Mouse (Mus musculus): Measurements from ENCODE around the gene Pi4ka. TPM values are rescaled to one million over a fixed set of nuclear protein-coding genes. Genes with fewer than 3 reads are reported as not detected.
"Not testable (repeated sequence)": the region's sequence is repeated elsewhere in the genome, so short reads cannot be mapped to it uniquely, and the experiment has no call there.

Pi4ka gene
- total and polyA plus RNA-seq, 2 experiments from 2014 or later, result 46.5 to 135 TPM

DNA sequence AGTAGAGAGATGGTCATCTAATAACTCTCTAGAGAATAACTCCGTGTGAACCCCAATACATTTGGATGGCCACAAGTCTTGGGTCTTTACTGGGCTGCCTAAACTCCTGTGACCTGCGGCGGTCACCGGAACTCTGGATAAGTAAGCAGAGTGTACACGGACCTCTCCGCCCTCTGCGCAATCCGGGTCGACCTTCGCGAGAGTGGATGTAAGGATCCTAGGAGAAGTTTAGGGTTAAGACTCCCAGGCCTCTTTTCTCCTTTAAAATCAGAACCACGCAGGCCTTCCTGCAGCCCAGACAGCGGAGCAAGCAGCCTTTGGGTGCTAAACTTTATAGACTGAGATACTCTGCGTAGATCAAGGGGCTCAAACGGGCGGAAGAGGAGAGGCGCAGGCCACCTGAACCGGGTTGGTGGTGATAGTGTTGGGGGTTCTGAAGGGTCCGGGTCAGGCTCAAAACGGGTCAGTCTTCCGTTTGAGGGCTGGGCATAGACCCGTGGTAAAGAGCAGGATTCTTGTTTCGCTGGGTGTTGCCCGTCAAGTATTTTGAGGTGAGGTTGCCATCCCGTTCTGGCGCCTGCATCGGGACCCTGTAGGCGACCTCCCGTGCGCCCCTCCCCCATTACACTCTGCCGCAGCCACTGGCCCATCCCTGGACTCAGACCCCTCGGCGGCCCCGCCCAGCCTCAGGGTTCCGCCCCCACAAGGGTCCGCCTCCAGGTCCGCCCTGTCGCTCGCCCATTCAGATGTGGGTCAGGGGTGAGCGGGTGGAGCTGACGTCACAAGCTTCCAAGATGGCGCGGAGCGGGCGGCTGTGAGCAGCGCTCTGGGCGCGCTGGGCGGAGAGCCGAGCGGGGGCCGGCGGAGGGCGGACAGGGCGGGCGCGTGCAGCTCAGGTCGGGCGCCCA, 173.1 kb downstream of the Pi4ka start, which contains the start of gene Hic2:
TSS of gene Hic2 (plus strand) at position 779 of the 908 bp plus-strand sequence.
- peak within 1 kb of the TSS; percentile 85 for H3K27ac ChIP-seq (ENCODE audit: low read depth, low read length)
- no peak for TF ChIP-seq CTCF (IDR thresholded peaks at IDR 0.05)
- peak; percentile 96 for ATAC-seq (ENCODE audit: low FRiP score)
- peak within 1 kb of the TSS; percentile 95 for H3K9ac ChIP-seq (replicated peaks; ENCODE audit: low read length, poor library complexity, severe bottlenecking)
- no peaks in the 10 kb centered on the region for H3K9me3 ChIP-seq (ENCODE audit: low read length)
- no peaks in the 10 kb centered on the region for H3K27me3 ChIP-seq (ENCODE audit: insufficient read depth, low read length)
- H3K4me2 ChIP-seq (ENCODE audit: low read depth, low read length, poor library complexity, severe bottlenecking), result peak within 1 kb of the TSS; percentile 83
- under 1% methylated on average over 58 of the region's 59 CpGs for WGBS
- DNase-seq (ENCODE audit: low spot score), result peak; percentile 96
- no peaks in the 10 kb centered on the region for H3K36me3 ChIP-seq (ENCODE audit: insufficient read depth, low read length)
- H3K4me3 ChIP-seq (ENCODE audit: low read depth, low read length), result peak within 1 kb of the TSS; percentile 89
- H3K4me1 ChIP-seq (ENCODE audit: insufficient read depth, low read length), result peaks cover 11% of the 10 kb centered on the region; the same call in 1 of the 2 replicates

DNA sequence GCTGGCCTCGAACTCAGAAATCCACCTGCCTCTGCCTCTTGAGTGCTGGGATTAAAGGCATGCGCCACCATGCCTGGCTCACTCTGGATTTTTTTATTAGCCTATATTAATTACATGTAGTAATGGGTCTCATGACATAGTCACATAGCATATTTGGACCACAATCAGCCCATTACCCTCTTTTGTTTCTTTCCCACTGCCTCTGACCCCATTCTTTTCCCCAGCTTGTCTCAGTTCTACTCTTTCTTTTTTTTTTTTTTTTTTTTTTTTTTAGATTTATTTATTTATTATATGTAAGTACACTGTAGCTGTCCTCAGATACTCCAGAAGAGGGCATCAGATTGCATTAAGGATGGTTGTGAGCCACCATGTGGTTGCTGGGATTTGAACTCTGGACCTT, 174.6 kb downstream of the Pi4ka start:
- H3K4me3 ChIP-seq (ENCODE audit: low read depth, low read length); H3K9me3 ChIP-seq (ENCODE audit: low read length); ATAC-seq (ENCODE audit: low FRiP score); H3K27me3 ChIP-seq (ENCODE audit: insufficient read depth, low read length); H3K27ac ChIP-seq (ENCODE audit: low read depth, low read length); DNase-seq (ENCODE audit: low spot score); H3K9ac ChIP-seq (replicated peaks; ENCODE audit: low read length, poor library complexity, severe bottlenecking); H3K4me2 ChIP-seq (ENCODE audit: low read depth, low read length, poor library complexity, severe bottlenecking); H3K36me3 ChIP-seq (ENCODE audit: insufficient read depth, low read length): not testable (repeated sequence)
- H3K4me1 ChIP-seq (ENCODE audit: insufficient read depth, low read length), result peaks cover 11% of the 10 kb centered on the region; the same call in 1 of the 2 replicates
- 91% methylated on average over 2 of the region's 2 CpGs for WGBS

Other genes with a start within 250 kb of the Pi4ka start
- gene Ube2l3, start 203.7 kb downstream of the Pi4ka start, total RNA-seq (2014; rRNA removed), result 108 and 111 TPM in 2 replicates
- 300 and 310 TPM in 2 replicates for gene Ube2l3, start 203.7 kb downstream of the Pi4ka start, polyA plus RNA-seq (2015; fragmentation: Nextera tagmentation; extraction: Ambion mirVana)
- gene Rimbp3, start 197.7 kb downstream of the Pi4ka start, total RNA-seq (2014; rRNA removed), result 4.9 and 6.0 TPM in 2 replicates
- 1.4 and 1.7 TPM in 2 replicates for gene Rimbp3, start 197.7 kb downstream of the Pi4ka start, polyA plus RNA-seq (2015; fragmentation: Nextera tagmentation; extraction: Ambion mirVana)
- 13.8 and 14.6 TPM in 2 replicates for gene Hic2, start 172.7 kb downstream of the Pi4ka start, total RNA-seq (2014; rRNA removed)
- 4.0 and 5.4 TPM in 2 replicates for gene Hic2, start 172.7 kb downstream of the Pi4ka start, polyA plus RNA-seq (2015; fragmentation: Nextera tagmentation; extraction: Ambion mirVana)
- 79.4 and 80.4 TPM in 2 replicates for gene Tmem191c, start 130.2 kb downstream of the Pi4ka start, total RNA-seq (2014; rRNA removed)
- gene Tmem191c, start 130.2 kb downstream of the Pi4ka start, polyA plus RNA-seq (2015; fragmentation: Nextera tagmentation; extraction: Ambion mirVana), result 126 and 133 TPM in 2 replicates
- 7.3 and 9.4 TPM in 2 replicates for gene Serpind1, start 74.9 kb downstream of the Pi4ka start, total RNA-seq (2014; rRNA removed)
- 9.4 and 10.0 TPM in 2 replicates for gene Serpind1, start 74.9 kb downstream of the Pi4ka start, polyA plus RNA-seq (2015; fragmentation: Nextera tagmentation; extraction: Ambion mirVana)
- gene Snap29, start 328 bp downstream of the Pi4ka start, total RNA-seq (2014; rRNA removed), result 40.5 and 42.5 TPM in 2 replicates
- gene Snap29, start 328 bp downstream of the Pi4ka start, polyA plus RNA-seq (2015; fragmentation: Nextera tagmentation; extraction: Ambion mirVana), result 14.5 and 16.2 TPM in 2 replicates
- 47.8 and 54.4 TPM in 2 replicates for gene Crkl, start 45.7 kb upstream of the Pi4ka start, total RNA-seq (2014; rRNA removed)
- 58.2 and 61.1 TPM in 2 replicates for gene Crkl, start 45.7 kb upstream of the Pi4ka start, polyA plus RNA-seq (2015; fragmentation: Nextera tagmentation; extraction: Ambion mirVana)
- 16.2 and 23.2 TPM in 2 replicates for gene Aifm3, start 83.3 kb upstream of the Pi4ka start, total RNA-seq (2014; rRNA removed)
- gene Aifm3, start 83.3 kb upstream of the Pi4ka start, polyA plus RNA-seq (2015; fragmentation: Nextera tagmentation; extraction: Ambion mirVana), result 12.5 and 14.1 TPM in 2 replicates
- gene Lztr1, start 102.4 kb upstream of the Pi4ka start, total RNA-seq (2014; rRNA removed), result 221 and 264 TPM in 2 replicates
- gene Lztr1, start 102.4 kb upstream of the Pi4ka start, polyA plus RNA-seq (2015; fragmentation: Nextera tagmentation; extraction: Ambion mirVana), result 94.0 and 104 TPM in 2 replicates
- gene Thap7, start 124.8 kb upstream of the Pi4ka start, total RNA-seq (2014; rRNA removed), result 59.3 and 65.5 TPM in 2 replicates
- 57.1 and 64.1 TPM in 2 replicates for gene Thap7, start 124.8 kb upstream of the Pi4ka start, polyA plus RNA-seq (2015; fragmentation: Nextera tagmentation; extraction: Ambion mirVana)
- 1.1 and 2.9 TPM in 2 replicates for gene Lrrc74b, start 154.9 kb upstream of the Pi4ka start, total RNA-seq (2014; rRNA removed)
- 2.1 and 2.5 TPM in 2 replicates for gene Lrrc74b, start 154.9 kb upstream of the Pi4ka start, polyA plus RNA-seq (2015; fragmentation: Nextera tagmentation; extraction: Ambion mirVana)
- gene P2rx6, start 155.6 kb upstream of the Pi4ka start, total RNA-seq (2014; rRNA removed), result 1.1 and 2.6 TPM in 2 replicates
- gene P2rx6, start 155.6 kb upstream of the Pi4ka start, polyA plus RNA-seq (2015; fragmentation: Nextera tagmentation; extraction: Ambion mirVana), result 2.9 TPM in 2 replicates
- gene Slc7a4, start 176.9 kb upstream of the Pi4ka start, total RNA-seq (2014; rRNA removed), result 69.7 and 76.6 TPM in 2 replicates
- 45.7 and 46.5 TPM in 2 replicates for gene Slc7a4, start 176.9 kb upstream of the Pi4ka start, polyA plus RNA-seq (2015; fragmentation: Nextera tagmentation; extraction: Ambion mirVana)
- gene Smpd4, start 213.0 kb upstream of the Pi4ka start, total RNA-seq (2014; rRNA removed), result 49.9 and 58.5 TPM in 2 replicates
- gene Smpd4, start 213.0 kb upstream of the Pi4ka start, polyA plus RNA-seq (2015; fragmentation: Nextera tagmentation; extraction: Ambion mirVana), result 23.4 and 24.7 TPM in 2 replicates
- 22.5 and 25.3 TPM in 2 replicates for gene Ccdc74a, start 240.2 kb upstream of the Pi4ka start, total RNA-seq (2014; rRNA removed)
- gene Ccdc74a, start 240.2 kb upstream of the Pi4ka start, polyA plus RNA-seq (2015; fragmentation: Nextera tagmentation; extraction: Ambion mirVana), result 30.8 and 35.5 TPM in 2 replicates

All from midbrain, postnatal 0 days (tissue).